Mouse (Mus musculus): ENCODE data around the gene Usp54. TPM values are rescaled to one million over a fixed set of nuclear protein-coding genes. Genes with fewer than 3 reads are reported as not detected.

Usp54 gene
- 12.9 and 14.4 TPM in 2 replicates for polyA plus RNA-seq (2012; rRNA removed)

GRCm38 (mm10) chr14:20640644-20641437 is at the start of gene Usp54:
Usp54 (minus strand) TSS chr14:20641063.
- Histone ChIP-seq H3K4me3 (ENCODE audit: control insufficient read depth, low read depth, low read length) (peak within 1 kb of the TSS; percentile 97), H3K4me1 (ENCODE audit: control insufficient read depth, insufficient read depth, low read length) (peaks cover 2% of the 10 kb centered on the region), H3K27me3 (ENCODE audit: control insufficient read depth, insufficient read depth, low read length) (no peaks in the 10 kb centered on the region), H3K27ac (ENCODE audit: control insufficient read depth, insufficient read depth, low read depth, low read length) (peak within 1 kb of the TSS; percentile 95), H3K36me3 (ENCODE audit: control insufficient read depth, insufficient read depth, low read length) (no peaks in the 10 kb centered on the region)
- peak; percentile 96 for TF ChIP-seq POLR2A (IDR thresholded peaks at IDR 0.05; ENCODE audit: control insufficient read depth, low read depth, low read length)
- TF ChIP-seq CTCF (IDR thresholded peaks at IDR 0.05; ENCODE audit: control insufficient read depth, insufficient read depth, insufficient replicate concordance, low read depth, low read length), result no peak

- H3K4me3 ChIP-seq (ENCODE audit: control insufficient read depth, low read depth, low read length), result no peak overlapping the region
- H3K4me1 ChIP-seq (ENCODE audit: control insufficient read depth, insufficient read depth, low read length), result no peaks in the 10 kb centered on the region
- TF ChIP-seq CTCF (IDR thresholded peaks at IDR 0.05; ENCODE audit: control insufficient read depth, insufficient read depth, insufficient replicate concordance, low read depth, low read length) (no peak), POLR2A (IDR thresholded peaks at IDR 0.05; ENCODE audit: control insufficient read depth, low read depth, low read length) (no peak)
- H3K27ac ChIP-seq (ENCODE audit: control insufficient read depth, insufficient read depth, low read depth, low read length), result no peak overlapping the region
- peaks cover 3% of the 10 kb centered on the region for H3K36me3 ChIP-seq (ENCODE audit: control insufficient read depth, insufficient read depth, low read length)
- no peaks in the 10 kb centered on the region for H3K27me3 ChIP-seq (ENCODE audit: control insufficient read depth, insufficient read depth, low read length)
These were observed 48.1 kb upstream of the Usp54 start for GRCm38 (mm10) chr14:20689009-20689408.

- Histone ChIP-seq H3K27me3 (ENCODE audit: control insufficient read depth, insufficient read depth, low read length) (no peaks in the 10 kb centered on the region), H3K4me1 (ENCODE audit: control insufficient read depth, insufficient read depth, low read length) (no peaks in the 10 kb centered on the region), H3K4me3 (ENCODE audit: control insufficient read depth, low read depth, low read length) (no peak overlapping the region), H3K27ac (ENCODE audit: control insufficient read depth, insufficient read depth, low read depth, low read length) (no peak overlapping the region), H3K36me3 (ENCODE audit: control insufficient read depth, insufficient read depth, low read length) (peaks cover 10% of the 10 kb centered on the region)
- TF ChIP-seq POLR2A (IDR thresholded peaks at IDR 0.05; ENCODE audit: control insufficient read depth, low read depth, low read length) (no peak), CTCF (IDR thresholded peaks at IDR 0.05; ENCODE audit: control insufficient read depth, insufficient read depth, insufficient replicate concordance, low read depth, low read length) (no peak)
These were observed 45.7 kb upstream of the Usp54 start for GRCm38 (mm10) chr14:20686576-20686975.

DNA sequence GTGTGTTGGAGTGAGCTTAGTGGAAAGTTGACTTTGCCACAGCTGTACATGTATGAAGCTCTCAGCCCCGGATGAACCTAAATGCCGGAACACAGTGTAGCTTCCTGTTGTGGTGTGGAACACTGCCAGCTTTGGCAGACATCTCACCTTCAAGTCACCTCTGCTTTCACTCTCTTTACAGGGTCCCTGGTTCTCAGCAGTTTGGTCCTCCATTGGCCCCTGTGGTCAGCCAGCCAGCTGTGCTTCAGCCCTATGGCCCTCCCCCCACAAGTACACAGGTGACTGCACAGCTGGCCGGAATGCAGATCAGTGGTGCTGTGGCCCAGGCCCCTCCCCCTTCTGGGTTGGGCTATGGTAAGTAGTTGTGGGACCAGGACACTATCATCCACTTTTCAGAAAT is 41.6 kb upstream of the Usp54 start:
- Histone ChIP-seq H3K4me1 (ENCODE audit: control insufficient read depth, insufficient read depth, low read length) (no peaks in the 10 kb centered on the region), H3K27me3 (ENCODE audit: control insufficient read depth, insufficient read depth, low read length) (no peaks in the 10 kb centered on the region), H3K27ac (ENCODE audit: control insufficient read depth, insufficient read depth, low read depth, low read length) (no peak overlapping the region), H3K36me3 (ENCODE audit: control insufficient read depth, insufficient read depth, low read length) (peaks cover 11% of the 10 kb centered on the region), H3K4me3 (ENCODE audit: control insufficient read depth, low read depth, low read length) (no peak overlapping the region)
- TF ChIP-seq POLR2A (IDR thresholded peaks at IDR 0.05; ENCODE audit: control insufficient read depth, low read depth, low read length) (no peak), CTCF (IDR thresholded peaks at IDR 0.05; ENCODE audit: control insufficient read depth, insufficient read depth, insufficient replicate concordance, low read depth, low read length) (no peak)

- H3K27ac ChIP-seq (ENCODE audit: control insufficient read depth, insufficient read depth, low read depth, low read length), result no peak overlapping the region
- TF ChIP-seq CTCF (IDR thresholded peaks at IDR 0.05; ENCODE audit: control insufficient read depth, insufficient read depth, insufficient replicate concordance, low read depth, low read length), result no peak
- TF ChIP-seq POLR2A (IDR thresholded peaks at IDR 0.05; ENCODE audit: control insufficient read depth, low read depth, low read length), result no peak
- H3K27me3 ChIP-seq (ENCODE audit: control insufficient read depth, insufficient read depth, low read length), result no peaks in the 10 kb centered on the region
- no peak overlapping the region for H3K4me3 ChIP-seq (ENCODE audit: control insufficient read depth, low read depth, low read length)
- H3K4me1 ChIP-seq (ENCODE audit: control insufficient read depth, insufficient read depth, low read length), result no peaks in the 10 kb centered on the region
- peaks cover 11% of the 10 kb centered on the region for H3K36me3 ChIP-seq (ENCODE audit: control insufficient read depth, insufficient read depth, low read length)
These were observed 40.9 kb upstream of the Usp54 start for GRCm38 (mm10) chr14:20681742-20682141.

DNA sequence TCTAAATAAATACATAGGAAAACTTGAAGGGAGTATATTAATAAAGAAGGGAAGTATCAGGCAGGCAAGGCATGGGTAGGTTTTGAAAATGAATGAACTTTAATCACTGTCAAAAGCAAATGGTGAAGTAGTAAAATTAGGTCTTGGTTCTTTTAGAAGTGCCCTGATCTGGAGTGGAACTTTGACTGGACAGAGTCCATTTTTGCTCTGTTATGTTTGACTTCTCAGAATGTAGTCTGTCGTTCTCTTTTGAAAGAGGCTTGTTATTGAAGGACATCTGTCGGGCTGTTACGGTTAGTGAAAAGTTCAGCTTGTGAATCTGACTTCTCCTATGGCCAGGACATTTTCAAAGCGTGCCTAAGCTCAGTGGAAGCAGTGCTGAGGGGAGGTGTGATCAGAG is 37.0 kb upstream of the Usp54 start:
- Histone ChIP-seq H3K27me3 (ENCODE audit: control insufficient read depth, insufficient read depth, low read length) (no peaks in the 10 kb centered on the region), H3K4me3 (ENCODE audit: control insufficient read depth, low read depth, low read length) (no peak overlapping the region), H3K4me1 (ENCODE audit: control insufficient read depth, insufficient read depth, low read length) (no peaks in the 10 kb centered on the region), H3K36me3 (ENCODE audit: control insufficient read depth, insufficient read depth, low read length) (peaks cover 8% of the 10 kb centered on the region), H3K27ac (ENCODE audit: control insufficient read depth, insufficient read depth, low read depth, low read length) (no peak overlapping the region)
- no peak for TF ChIP-seq CTCF (IDR thresholded peaks at IDR 0.05; ENCODE audit: control insufficient read depth, insufficient read depth, insufficient replicate concordance, low read depth, low read length)

GRCm38 (mm10) chr14:20674064-20674833 is 33.4 kb upstream of the Usp54 start, which contains the start of gene Sec24c:
Sec24c (plus strand) TSS chr14:20674308.
- peaks cover 1% of the 10 kb centered on the region for H3K36me3 ChIP-seq (ENCODE audit: control insufficient read depth, insufficient read depth, low read length)
- H3K27me3 ChIP-seq (ENCODE audit: control insufficient read depth, insufficient read depth, low read length), result no peaks in the 10 kb centered on the region
- H3K4me3 ChIP-seq (ENCODE audit: control insufficient read depth, low read depth, low read length), result peak within 1 kb of the TSS; percentile 99
- peak within 1 kb of the TSS; percentile 96 for H3K27ac ChIP-seq (ENCODE audit: control insufficient read depth, insufficient read depth, low read depth, low read length)
- no peaks in the 10 kb centered on the region for H3K4me1 ChIP-seq (ENCODE audit: control insufficient read depth, insufficient read depth, low read length)
- TF ChIP-seq CTCF (IDR thresholded peaks at IDR 0.05; ENCODE audit: control insufficient read depth, insufficient read depth, insufficient replicate concordance, low read depth, low read length) (0 out of 2 replicates have a peak, but pooled peaks have one; percentile 2), POLR2A (IDR thresholded peaks at IDR 0.05; ENCODE audit: control insufficient read depth, low read depth, low read length) (peak; percentile 70)

All from testis, adult 2 months (tissue).